Mouse (Mus musculus) CH12F3 (cell line): ENCODE results near the gene Tmprss5.

Experiments used
- in situ Hi-C: fragments of 300-500 bp; cut with MboI; formaldehyde crosslinking; loops from 2 replicates; pipeline ENCODE4 v1.14.3; 2020; ENCODE audit warnings: low sequenced_read_pairs

Gene Tmprss5

GRCm38 (mm10) chr9:49081107-49081506 lies at the start of gene Tmprss5:
Gene Tmprss5 (plus strand): TSS chr9:49081260.
- in situ Hi-C loops, result no loop called here

- in situ Hi-C loops, result no loop called here
These were observed 46.3 kb upstream of the Tmprss5 start for GRCm38 (mm10) chr9:49034764-49035163.

DNA sequence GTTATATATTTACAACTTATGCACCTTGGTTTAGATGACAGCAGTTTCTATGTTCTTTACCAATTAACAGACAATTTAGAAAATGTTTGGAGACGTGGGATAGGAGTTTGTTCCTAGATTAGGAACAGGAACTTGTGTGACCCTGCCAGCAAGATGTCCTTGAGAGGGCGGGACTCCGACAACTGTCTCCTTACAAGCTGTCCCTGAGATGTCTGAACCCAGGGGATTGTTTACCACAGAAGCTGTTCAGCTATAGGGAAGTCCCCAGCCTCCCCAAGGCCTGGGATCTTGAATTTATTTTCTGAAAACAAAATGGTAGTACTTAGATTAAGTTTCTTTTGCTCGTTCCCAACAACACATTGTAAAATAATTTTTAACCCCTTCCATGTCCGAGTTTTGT lies 30.2 kb upstream of the Tmprss5 start:
- in situ Hi-C loops, result no loop called here

- in situ Hi-C loops, result no loop called here
These were observed 29.7 kb upstream of the Tmprss5 start for GRCm38 (mm10) chr9:49051349-49051748.

DNA sequence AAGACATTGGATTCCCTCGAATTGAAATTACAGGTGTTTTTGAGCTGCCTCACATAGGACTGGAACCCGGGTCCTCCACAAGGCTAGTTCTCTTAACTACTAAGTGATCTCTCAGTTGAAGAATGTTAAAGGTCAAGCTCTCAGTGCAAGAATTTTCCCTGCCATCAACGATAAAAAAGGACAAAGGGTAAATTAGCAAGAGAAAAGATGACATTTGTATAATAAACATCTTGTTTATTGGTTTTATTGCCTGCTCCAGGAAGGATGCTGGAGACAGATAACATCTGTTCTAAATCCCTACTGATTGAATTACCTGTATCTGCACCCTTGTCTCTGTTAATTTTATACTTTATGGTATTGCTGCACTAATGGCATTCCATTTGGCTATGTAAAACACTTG lies 27.0 kb upstream of the Tmprss5 start:
- in situ Hi-C loops, result no loop called here

DNA sequence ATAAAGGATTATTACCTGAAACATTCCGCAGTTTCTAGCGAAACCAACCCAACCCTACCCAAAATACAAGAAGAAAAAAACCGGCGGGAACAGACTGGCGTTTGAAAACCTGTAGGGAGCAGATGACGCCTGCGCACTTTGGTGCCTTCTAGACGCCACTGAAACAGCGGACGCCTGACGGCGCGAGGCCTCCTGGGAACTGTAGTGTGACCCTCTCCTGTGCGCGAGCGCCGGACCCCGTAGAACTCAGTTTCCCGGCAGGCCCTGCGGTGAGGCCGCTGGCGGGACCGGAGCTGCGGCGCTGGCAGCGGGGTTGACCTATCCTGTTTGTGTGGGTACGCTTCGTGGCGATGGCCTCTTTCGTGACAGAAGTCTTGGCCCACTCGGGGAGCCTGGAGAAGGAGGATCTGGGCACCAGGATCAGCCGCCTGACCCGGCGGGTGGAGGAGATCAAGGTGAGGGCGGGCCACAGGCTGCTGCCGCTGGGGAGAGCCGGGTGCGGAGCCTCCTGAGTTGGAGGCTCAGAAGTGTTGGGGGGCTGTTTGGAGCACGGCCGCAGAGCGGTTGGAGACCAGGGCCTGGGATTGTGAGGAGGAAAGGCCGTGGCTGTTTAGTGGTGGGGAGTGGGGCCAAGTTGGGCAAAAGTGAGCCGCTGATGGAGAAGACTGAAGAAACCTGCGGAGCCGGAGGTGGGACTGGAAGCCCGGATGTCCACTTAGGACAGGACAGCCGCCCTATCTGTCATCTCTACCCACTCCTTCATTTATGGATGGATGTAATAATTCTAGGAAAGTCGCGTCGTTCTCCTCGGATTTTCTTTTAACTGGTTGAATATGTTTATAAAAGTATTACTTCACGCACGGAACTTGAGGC lies 25.5 kb upstream of the Tmprss5 start, which contains the start of gene Zw10:
Zw10 (plus strand) TSS at position 281 of the 873 bp plus-strand sequence.
- in situ Hi-C loops, result no loop called here

GRCm38 (mm10) chr9:49076847-49077246 lies 4.2 kb upstream of the Tmprss5 start:
- in situ Hi-C loops, result no loop called here

- in situ Hi-C loops, result no loop called here
These were observed 501 bp downstream of the Tmprss5 start for GRCm38 (mm10) chr9:49081561-49081960.

DNA sequence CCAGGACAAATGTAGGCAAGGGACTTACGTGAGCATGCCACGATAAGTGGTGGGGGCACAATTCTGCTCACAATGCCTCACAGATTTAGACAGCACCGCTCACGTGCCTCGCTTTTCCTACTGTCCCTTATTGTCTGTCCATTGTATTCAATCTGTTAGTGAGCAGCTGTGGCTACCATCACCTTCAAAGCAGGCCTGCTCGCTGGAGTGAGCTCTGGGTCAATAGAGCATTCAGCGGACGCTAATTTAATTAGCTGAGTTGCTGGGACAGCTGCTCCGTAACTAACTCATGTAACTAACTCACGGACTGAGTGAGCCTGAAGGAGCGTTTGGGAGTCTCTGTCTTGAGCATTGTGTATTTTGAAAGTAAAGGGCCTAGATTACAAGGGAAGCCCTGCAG lies 6.3 kb downstream of the Tmprss5 start:
- in situ Hi-C loops, result loop anchor here (5.0 kb wide), 1 partner anchor 395 kb away; no protein-coding TSS in a partner anchor

DNA sequence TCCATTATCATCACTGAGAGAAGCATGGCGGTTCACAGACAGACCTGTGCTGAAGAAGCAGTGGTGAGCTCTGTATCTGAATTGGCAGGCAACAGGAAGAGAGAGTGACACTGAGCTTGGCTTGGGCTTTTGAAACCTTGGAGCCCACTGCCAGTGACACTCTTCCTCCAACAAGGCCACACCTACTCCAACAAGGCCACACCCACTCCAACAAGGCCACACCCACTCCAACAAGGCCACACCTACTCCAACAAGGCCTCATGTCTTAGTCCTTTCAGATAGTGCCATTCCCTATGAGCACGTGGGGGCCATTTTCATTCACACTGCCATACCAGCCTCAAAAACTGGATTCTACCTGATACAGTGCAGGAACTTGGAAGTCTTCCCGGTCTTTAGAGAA lies 17.8 kb downstream of the Tmprss5 start:
- in situ Hi-C loops, result no loop called here

GRCm38 (mm10) chr9:49102328-49102727 lies 21.3 kb downstream of the Tmprss5 start:
- in situ Hi-C loops, result no loop called here

DNA sequence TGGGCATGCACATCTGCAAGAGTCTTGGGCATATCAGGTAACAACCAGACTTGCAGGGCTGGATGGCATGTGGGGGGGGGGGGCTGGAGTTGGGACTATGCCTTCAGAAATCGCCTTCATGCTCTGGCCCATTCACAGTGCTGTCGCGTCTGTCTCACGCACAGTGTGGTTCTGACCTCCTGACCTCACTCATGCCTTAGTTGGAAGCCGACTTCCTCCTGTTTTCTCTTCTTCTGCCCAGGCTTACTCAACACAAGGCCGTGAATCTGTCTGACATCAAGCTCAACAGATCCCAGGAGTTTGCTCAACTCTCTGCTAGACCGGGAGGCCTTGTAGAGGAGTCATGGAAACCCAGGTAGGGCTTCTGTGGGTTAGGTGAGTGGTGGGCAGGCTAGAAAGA lies 28.0 kb downstream of the Tmprss5 start:
- in situ Hi-C loops, result no loop called here

- in situ Hi-C loops, result no loop called here
These were observed 29.6 kb downstream of the Tmprss5 start for GRCm38 (mm10) chr9:49110476-49111220.

- in situ Hi-C loops, result no loop called here
These were observed 30.2 kb downstream of the Tmprss5 start for GRCm38 (mm10) chr9:49111296-49111695.

DNA sequence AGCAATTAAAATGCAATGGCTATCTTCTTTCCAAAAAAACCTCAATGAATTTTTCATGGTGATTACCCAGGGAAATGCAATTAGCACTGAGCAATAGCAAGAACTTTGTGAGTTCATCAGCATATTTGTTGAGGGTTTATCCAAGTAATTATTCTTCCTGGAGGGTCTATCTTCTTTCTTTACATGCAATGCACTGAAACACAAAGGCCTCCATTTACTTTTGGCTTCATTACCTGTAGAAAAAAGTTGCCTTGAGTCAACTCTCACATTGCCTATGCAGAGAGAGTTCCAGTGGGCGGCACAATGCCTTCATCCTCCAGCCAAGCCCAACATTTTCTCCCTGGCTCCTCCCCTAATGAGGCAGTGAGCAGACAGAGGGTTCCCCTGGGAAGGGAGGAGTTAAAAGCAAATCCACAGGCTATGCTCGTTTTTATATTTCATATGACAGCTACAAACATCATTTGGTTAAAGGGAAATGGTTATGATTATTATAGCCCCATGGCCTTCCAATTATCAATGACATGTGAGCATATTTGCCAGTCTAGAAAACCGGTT lies 37.3 kb downstream of the Tmprss5 start:
- in situ Hi-C loops, result no loop called here

DNA sequence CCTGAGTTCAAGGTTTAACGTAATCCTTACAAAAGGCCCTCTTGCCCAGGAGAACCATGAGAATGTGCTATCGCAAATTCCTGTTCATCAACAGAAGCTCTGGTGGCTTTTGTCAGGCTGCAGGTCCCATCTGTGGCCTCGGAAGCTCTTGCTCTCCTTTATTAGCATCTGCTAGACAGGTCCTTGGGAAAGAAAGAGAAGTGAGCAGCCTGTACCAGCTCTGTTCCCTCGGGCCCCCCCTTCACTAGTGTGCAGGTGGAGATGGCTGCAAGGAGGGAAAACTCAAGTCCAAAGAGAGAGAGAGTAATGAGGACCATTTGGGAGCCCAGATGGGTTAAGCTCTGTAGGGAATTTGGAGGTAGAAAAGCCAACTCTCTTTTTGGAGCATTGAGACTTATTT lies 38.7 kb downstream of the Tmprss5 start:
- in situ Hi-C loops, result no loop called here

DNA sequence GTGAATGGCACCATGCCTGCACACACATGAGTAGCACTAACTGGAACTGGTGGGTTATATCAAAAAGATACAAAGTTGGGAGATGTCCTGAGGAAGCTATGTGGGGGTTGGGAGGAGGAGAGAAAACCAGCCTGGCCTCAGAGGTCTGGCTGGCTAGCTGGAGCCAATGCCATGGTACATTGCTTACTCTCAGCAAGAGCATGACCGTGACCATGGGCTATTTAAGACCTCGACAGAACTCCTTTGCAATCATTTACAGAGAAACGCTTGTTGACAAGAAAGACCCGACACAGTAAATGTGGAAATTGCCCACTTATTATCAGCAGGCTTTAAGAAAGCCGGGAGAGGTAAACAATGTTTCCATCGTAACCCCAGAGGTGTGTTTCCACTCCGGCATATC lies 44.6 kb downstream of the Tmprss5 start:
- in situ Hi-C loops, result no loop called here

DNA sequence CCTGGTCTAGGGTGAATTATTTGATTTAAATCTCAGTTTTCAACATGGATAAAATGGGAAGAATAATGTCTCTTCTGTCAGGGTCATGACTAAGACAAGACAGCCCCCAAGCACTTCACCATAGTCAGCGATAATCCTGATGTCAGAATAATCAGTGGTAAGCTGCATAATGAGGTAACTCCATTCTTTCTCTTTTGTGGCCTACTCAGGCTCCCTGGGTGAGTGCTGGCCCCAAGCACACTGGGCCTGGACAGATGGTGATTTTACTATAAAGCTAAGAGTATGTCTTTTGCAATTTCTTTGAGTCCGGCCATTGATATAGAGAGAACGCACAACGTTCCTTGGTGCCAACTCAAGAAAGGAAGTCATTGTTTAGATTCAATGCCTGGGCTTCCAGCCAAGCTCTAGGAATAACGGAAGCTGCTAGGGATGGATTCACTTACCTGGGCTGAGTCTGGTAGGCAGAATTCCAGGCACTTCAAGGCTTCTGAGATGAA lies 49.5 kb downstream of the Tmprss5 start:
- in situ Hi-C loops, result no loop called here

DNA sequence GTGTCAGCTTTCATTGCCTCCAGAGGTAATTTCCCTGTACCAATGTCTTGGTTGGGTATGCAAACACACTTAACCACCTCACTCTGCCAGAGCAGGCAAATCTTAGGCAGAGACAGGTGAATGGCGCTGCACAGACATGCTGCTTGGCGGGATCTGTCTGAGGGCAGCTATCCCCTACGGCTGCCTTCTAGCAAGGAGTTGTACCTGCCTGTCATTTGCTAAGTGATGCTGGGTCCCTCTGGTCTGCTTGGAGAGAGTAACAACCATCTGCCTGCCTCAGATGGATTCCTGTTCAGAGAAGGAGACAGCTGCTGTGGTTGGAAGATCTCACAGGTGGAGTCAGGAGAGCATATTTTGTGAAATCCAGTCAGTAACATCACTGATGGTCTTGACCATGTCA lies 62.8 kb downstream of the Tmprss5 start:
- in situ Hi-C loops, result no loop called here

- in situ Hi-C loops, result no loop called here
These were observed 64.7 kb downstream of the Tmprss5 start for GRCm38 (mm10) chr9:49145776-49146175.

- in situ Hi-C loops, result no loop called here
These were observed 66.0 kb downstream of the Tmprss5 start for GRCm38 (mm10) chr9:49147031-49147430.
